Mouse (Mus musculus) limb, embryonic 12.5 days (tissue): ENCODE data around the gene Phf13. TPM values are rescaled to one million over a fixed set of nuclear protein-coding genes. Genes with fewer than 3 reads are reported as not detected.

Experiments used
- ATAC-seq: fragments of 200-750 bp; cut with Nextera tagmentation; 2 replicates; pipeline ENCODE4 v1.8.0; 2017; ENCODE audit warnings: low read depth, moderate TSS enrichment; ENCODE audit not compliant: insufficient number of reproducible peaks, insufficient read depth, low FRiP score, low TSS enrichment
- H3K27ac ChIP-seq: fragments of 300-500 bp; sonication (generic); 2 replicates; pipeline ENCODE4 v1.5.1; 2016; ENCODE audit warnings: mild to moderate bottlenecking, moderate library complexity
- H3K27me3 ChIP-seq: fragments of 300-500 bp; sonication (generic); 2 replicates; pipeline ENCODE4 v1.6.1; 2016; ENCODE audit warnings: mild to moderate bottlenecking, moderate library complexity
- H3K36me3 ChIP-seq: fragments of 300-500 bp; sonication (generic); 2 replicates; pipeline ENCODE4 v1.6.1; 2016; ENCODE audit warnings: mild to moderate bottlenecking, moderate library complexity
- H3K4me1 ChIP-seq: fragments of 300-500 bp; sonication (generic); replicated peaks from 2 replicates; pipeline ENCODE4 v1.6.1; 2016
- H3K4me2 ChIP-seq: fragments of 300-500 bp; sonication (generic); 2 replicates; pipeline ENCODE4 v1.6.1; 2016; ENCODE audit warnings: mild to moderate bottlenecking, moderate library complexity
- H3K4me3 ChIP-seq: fragments of 300-500 bp; sonication (generic); replicated peaks from 2 replicates; pipeline ENCODE4 v1.5.1; 2016; ENCODE audit warnings: mild to moderate bottlenecking
- H3K9ac ChIP-seq: fragments of 300-500 bp; sonication (generic); replicated peaks from 2 replicates; pipeline ENCODE4 v1.6.1; 2016; ENCODE audit warnings: mild to moderate bottlenecking, moderate library complexity
- H3K9me3 ChIP-seq: fragments of 300-500 bp; sonication (generic); 2 replicates; pipeline ENCODE4 v1.6.1; 2016; ENCODE audit warnings: mild to moderate bottlenecking, moderate library complexity
- WGBS: fragments of 180-500 bp; shearing (Covaris S2); methylation state at CpG from one replicate; pipeline ENCODE4 v1.1.7; 2016; 5-methylcytosine and 5-hydroxymethylcytosine counted together
- polyA plus RNA-seq: library from polyadenylated mRNA; unstranded; fragments of >200 nt; fragmentation: Nextera tagmentation; extraction: Ambion mirVana; gene quantifications from 2 replicates; pipeline ENCODE4 v1.2.1, GENCODE M21; 2016

Gene Phf13
- polyA plus RNA-seq, 1 experiment from 2014 or later, result 41.8 TPM

- H3K4me3 ChIP-seq, result peak overlapping the region; percentile 89
- H3K36me3 ChIP-seq, result peaks cover 69% of the 10 kb centered on the region
- no peaks in the 10 kb centered on the region for H3K27me3 ChIP-seq
- H3K4me1 ChIP-seq, result peaks cover 44% of the 10 kb centered on the region
- H3K27ac ChIP-seq, result peak overlapping the region; percentile 94
- ATAC-seq, result no peak
- H3K4me2 ChIP-seq, result peak overlapping the region; percentile 77
- WGBS, result 29% methylated on average over 10 of the region's 10 CpGs
- no peaks in the 10 kb centered on the region for H3K9me3 ChIP-seq
- H3K9ac ChIP-seq, result peak overlapping the region; percentile 93
These were observed 8.1 kb downstream of the Phf13 start for GRCm38 (mm10) chr4:151988014-151988341.

GRCm38 (mm10) chr4:151986650-151987049 lies 9.4 kb downstream of the Phf13 start:
- Histone ChIP-seq H3K4me2 (0 out of 2 replicates have a peak overlapping the region, but pooled peaks have one; percentile 77), H3K36me3 (peaks cover 64% of the 10 kb centered on the region), H3K4me1 (peaks cover 47% of the 10 kb centered on the region), H3K9ac (peak overlapping the region; percentile 18; the same call in 1 of the 2 replicates), H3K27me3 (no peaks in the 10 kb centered on the region), H3K4me3 (0 out of 2 replicates have a peak overlapping the region, but pooled peaks have one; percentile 6), H3K9me3 (no peaks in the 10 kb centered on the region), H3K27ac (no peak overlapping the region)
- 64% methylated on average over 8 of the region's 8 CpGs for WGBS
- no peak for ATAC-seq

DNA sequence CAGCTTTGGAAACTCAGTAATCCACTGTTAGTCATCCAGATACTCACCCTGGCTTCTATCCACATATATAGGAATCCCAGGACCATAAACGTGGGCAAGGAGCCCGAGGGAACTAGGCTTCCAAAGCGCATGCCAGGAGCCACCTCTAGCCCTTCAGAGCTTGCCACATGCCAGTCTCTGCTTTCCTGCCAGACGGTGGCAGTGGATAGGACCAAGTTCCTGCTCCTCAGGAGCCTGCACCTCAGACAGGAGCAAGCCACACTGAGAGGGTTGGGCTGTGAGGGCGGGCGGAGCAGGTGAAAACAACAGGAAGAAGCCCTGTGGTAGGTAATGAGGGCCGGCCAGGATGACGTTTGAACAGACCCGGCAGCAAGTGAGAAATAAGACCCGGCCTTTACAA lies 10.2 kb downstream of the Phf13 start:
- H3K4me2 ChIP-seq, result peak overlapping the region; percentile 13
- peaks cover 60% of the 10 kb centered on the region for H3K36me3 ChIP-seq
- no peak overlapping the region for H3K27ac ChIP-seq
- no peak for ATAC-seq
- WGBS, result 19% methylated on average over 10 of the region's 10 CpGs
- 0 out of 2 replicates have a peak overlapping the region, but pooled peaks have one; percentile 8 for H3K9ac ChIP-seq
- no peaks in the 10 kb centered on the region for H3K9me3 ChIP-seq
- peaks cover 47% of the 10 kb centered on the region for H3K4me1 ChIP-seq
- H3K27me3 ChIP-seq, result no peaks in the 10 kb centered on the region
- no peak overlapping the region for H3K4me3 ChIP-seq

- Histone ChIP-seq H3K27me3 (no peaks in the 10 kb centered on the region), H3K4me3 (0 out of 2 replicates have a peak overlapping the region, but pooled peaks have one; percentile 9), H3K4me2 (0 out of 2 replicates have a peak overlapping the region, but pooled peaks have one; percentile 4), H3K27ac (0 out of 2 replicates have a peak overlapping the region, but pooled peaks have one; percentile 12), H3K36me3 (peaks cover 66% of the 10 kb centered on the region), H3K9ac (peak overlapping the region; percentile 27; the same call in 1 of the 2 replicates), H3K4me1 (peaks cover 42% of the 10 kb centered on the region), H3K9me3 (no peaks in the 10 kb centered on the region)
- ATAC-seq, result peak; percentile 57
- 26% methylated on average over 8 of the region's 9 CpGs for WGBS
These were observed 12.5 kb downstream of the Phf13 start for GRCm38 (mm10) chr4:151983560-151983959.

GRCm38 (mm10) chr4:151983043-151983442 lies 13.0 kb downstream of the Phf13 start:
- Histone ChIP-seq H3K4me2 (0 out of 2 replicates have a peak overlapping the region, but pooled peaks have one; percentile 4), H3K27ac (peak overlapping the region; percentile 35; the same call in 1 of the 2 replicates), H3K9me3 (no peaks in the 10 kb centered on the region), H3K4me1 (peaks cover 39% of the 10 kb centered on the region), H3K4me3 (peak overlapping the region; percentile 9; the same call in 1 of the 2 replicates), H3K36me3 (peaks cover 66% of the 10 kb centered on the region), H3K9ac (no peak overlapping the region), H3K27me3 (no peaks in the 10 kb centered on the region)
- no peak for ATAC-seq
- 50% methylated on average over 17 of the region's 17 CpGs for WGBS

DNA sequence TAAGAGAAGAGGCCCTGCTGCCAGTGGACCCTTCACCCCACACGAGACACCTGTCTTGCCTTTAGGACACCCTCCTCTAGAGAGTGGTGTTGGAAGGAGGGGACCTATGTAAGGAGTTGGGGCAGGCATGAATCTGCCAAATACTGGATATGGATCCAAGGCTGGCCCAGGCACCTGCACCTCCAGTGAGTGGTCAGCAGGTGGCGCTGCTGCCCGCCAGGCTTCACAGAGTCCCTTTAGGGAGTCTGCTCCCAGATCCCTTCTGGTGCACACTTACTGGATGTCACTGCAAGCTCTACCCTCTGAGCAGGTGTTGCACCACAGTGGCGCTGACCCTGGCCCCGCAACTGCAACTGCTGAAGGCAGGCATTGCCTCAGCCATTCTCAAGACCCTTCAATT lies 14.7 kb downstream of the Phf13 start:
- 11% methylated on average over 5 of the region's 5 CpGs for WGBS
- Histone ChIP-seq H3K9me3 (no peaks in the 10 kb centered on the region), H3K27ac (0 out of 2 replicates have a peak overlapping the region, but pooled peaks have one; percentile 8), H3K27me3 (no peaks in the 10 kb centered on the region), H3K4me2 (no peak overlapping the region), H3K4me3 (no peak overlapping the region), H3K4me1 (peaks cover 22% of the 10 kb centered on the region), H3K9ac (no peak overlapping the region), H3K36me3 (peaks cover 74% of the 10 kb centered on the region)
- 0 out of 2 replicates have a peak, but pooled peaks have one; percentile 30 for ATAC-seq

DNA sequence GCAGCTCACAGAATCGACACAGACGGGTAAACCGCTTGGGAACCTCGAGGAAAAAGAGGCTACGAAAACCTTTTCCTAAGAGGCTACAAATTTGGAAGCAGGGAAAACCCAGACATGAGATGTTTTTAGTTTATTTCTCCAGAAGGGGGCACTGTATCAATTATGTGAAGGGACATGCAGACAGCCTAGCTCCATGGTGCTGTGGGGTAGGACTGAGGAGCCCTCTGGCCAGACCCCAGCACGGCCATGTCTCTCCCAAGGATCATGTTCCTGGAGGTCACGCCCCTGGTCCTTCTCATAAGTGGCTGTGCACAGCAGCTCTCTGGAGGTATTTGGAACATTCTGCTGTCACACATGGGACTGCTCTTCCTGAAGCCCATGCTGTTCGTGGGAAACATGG lies 15.4 kb downstream of the Phf13 start:
- ATAC-seq, result no peak
- H3K9me3 ChIP-seq, result no peaks in the 10 kb centered on the region
- H3K4me3 ChIP-seq, result no peak overlapping the region
- peaks cover 74% of the 10 kb centered on the region for H3K36me3 ChIP-seq
- H3K4me2 ChIP-seq, result no peak overlapping the region
- no peaks in the 10 kb centered on the region for H3K27me3 ChIP-seq
- whole genome bisulfite sequencing, result 77% methylated on average over 8 of the region's 8 CpGs
- peaks cover 16% of the 10 kb centered on the region for H3K4me1 ChIP-seq
- H3K27ac ChIP-seq, result no peak overlapping the region
- H3K9ac ChIP-seq, result no peak overlapping the region

DNA sequence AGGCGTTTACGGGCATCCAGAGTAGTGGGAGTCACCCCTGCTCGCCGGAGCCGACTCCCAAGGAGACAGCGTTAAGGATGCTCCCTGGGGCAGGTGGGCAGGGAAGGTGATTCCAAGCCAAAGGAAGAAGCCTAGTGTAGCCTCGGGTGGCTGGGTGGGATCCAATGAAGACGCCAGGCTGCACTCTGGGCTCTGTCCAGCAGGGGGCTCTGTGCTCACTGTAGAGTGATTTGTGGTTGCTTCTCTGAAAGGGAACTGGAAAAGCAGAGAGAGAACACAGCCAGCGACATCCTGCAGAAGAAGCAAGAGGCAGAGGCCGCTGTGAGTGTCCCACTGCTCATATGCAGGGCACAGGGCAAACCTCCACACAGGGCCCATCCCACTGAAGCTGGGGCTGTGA lies 18.3 kb downstream of the Phf13 start:
- Histone ChIP-seq H3K27me3 (no peaks in the 10 kb centered on the region), H3K36me3 (peaks cover 77% of the 10 kb centered on the region), H3K4me3 (no peak overlapping the region), H3K4me1 (0 out of 2 replicates have a peak, but pooled peaks cover under 1% of the 10 kb centered on the region), H3K9ac (no peak overlapping the region), H3K4me2 (no peak overlapping the region), H3K27ac (no peak overlapping the region), H3K9me3 (no peaks in the 10 kb centered on the region)
- no peak for ATAC-seq
- 46% methylated on average over 10 of the region's 10 CpGs for WGBS

DNA sequence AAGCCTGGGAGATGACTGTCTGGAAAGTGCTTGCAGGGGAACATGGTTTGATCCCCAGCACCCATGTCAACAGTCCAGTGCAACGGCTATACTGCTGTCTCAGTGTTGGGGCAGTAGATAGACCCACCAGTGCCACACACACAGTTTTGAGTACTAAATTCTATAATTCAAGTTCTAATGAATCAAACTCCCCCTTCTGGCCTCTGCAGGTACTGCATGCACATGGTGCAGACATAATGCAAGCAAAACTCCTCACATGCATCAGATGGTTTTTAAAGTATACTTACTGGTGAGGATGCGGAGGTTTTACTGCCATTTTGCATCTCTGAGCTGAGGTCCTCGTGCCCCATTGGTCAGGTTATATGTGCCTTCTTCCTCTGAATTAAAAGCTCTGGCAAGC lies 20.6 kb downstream of the Phf13 start:
- Histone ChIP-seq H3K9me3 (no peaks in the 10 kb centered on the region), H3K9ac (no peak overlapping the region), H3K4me1 (no peaks in the 10 kb centered on the region), H3K4me3 (no peak overlapping the region), H3K36me3 (peaks cover 77% of the 10 kb centered on the region), H3K4me2 (no peak overlapping the region), H3K27me3 (no peaks in the 10 kb centered on the region), H3K27ac (no peak overlapping the region)
- ATAC-seq, result no peak
- 90% methylated on average over 3 of the region's 3 CpGs for WGBS

- no peak for ATAC-seq
These were observed 23.7 kb downstream of the Phf13 start for GRCm38 (mm10) chr4:151972221-151972967.

GRCm38 (mm10) chr4:151968204-151968921 lies 27.7 kb downstream of the Phf13 start:
- no peaks in the 10 kb centered on the region for H3K4me1 ChIP-seq
- no peak overlapping the region for H3K4me2 ChIP-seq
- H3K36me3 ChIP-seq, result peaks cover 74% of the 10 kb centered on the region
- ATAC-seq, result no peak
- H3K9ac ChIP-seq, result no peak overlapping the region
- no peak overlapping the region for H3K4me3 ChIP-seq
- H3K27ac ChIP-seq, result no peak overlapping the region
- no peaks in the 10 kb centered on the region for H3K27me3 ChIP-seq
- 93% methylated on average over 26 of the region's 26 CpGs for WGBS
- H3K9me3 ChIP-seq, result no peaks in the 10 kb centered on the region

More at GRCm38 (mm10) chr4:151972221-151972967, 23.7 kb downstream of the Phf13 start:
- Histone ChIP-seq H3K9me3 (no peaks in the 10 kb centered on the region), H3K27ac (no peak overlapping the region), H3K36me3 (peaks cover 83% of the 10 kb centered on the region), H3K4me1 (no peaks in the 10 kb centered on the region), H3K4me3 (no peak overlapping the region), H3K27me3 (no peaks in the 10 kb centered on the region), H3K9ac (no peak overlapping the region), H3K4me2 (no peak overlapping the region)
- WGBS, result 71% methylated on average over 10 of the region's 10 CpGs
